Mouse (Mus musculus) ES-CJ7 (cell line): ENCODE measurements at regions not wholly inside any gene's neighbourhood (a gene's known extent, or its start where the extent isn't known, plus 50 kb on each side); places are given as distances from the start of the nearest gene placed in this dataset.

Experiments
- DNase-seq: peaks from one replicate; pipeline ENCODE4 v3.0.0; 2011; ENCODE audit warnings: low read depth, low spot score

- no peak for DNase-seq
Measured at GRCm38 (mm10) chr13:69182478-69182877, 183.1 kb upstream of the Adcy2 start.

- DNase-seq: no peak
Measured at GRCm38 (mm10) chr13:69190661-69191060, 191.3 kb upstream of the Adcy2 start.

DNA sequence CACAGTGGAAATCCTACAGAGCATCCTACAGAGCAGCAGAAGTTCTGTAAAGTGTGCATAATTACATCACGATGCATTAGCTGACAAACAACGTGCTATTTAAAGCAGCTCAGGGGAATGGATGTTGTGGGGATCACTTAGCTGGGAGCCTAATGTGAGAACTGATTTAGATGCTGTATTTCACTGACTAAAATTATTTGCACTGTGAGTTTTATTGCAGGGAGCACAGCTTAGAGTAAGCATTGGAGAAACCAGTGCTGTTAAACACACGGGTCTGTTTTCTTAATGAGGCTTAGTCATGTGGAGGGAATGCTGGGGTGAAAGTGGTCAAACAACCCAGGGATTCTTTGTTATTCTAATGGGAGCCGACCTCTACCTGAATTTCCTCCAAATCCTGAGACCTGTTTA is 197.1 kb upstream of the Adcy2 start:
- DNase-seq: peak; percentile 21

- no peak for DNase-seq
Measured at GRCm38 (mm10) chr13:69207741-69208568, 208.6 kb upstream of the Adcy2 start.

- DNase-seq: no peak
Measured at GRCm38 (mm10) chr13:69208569-69208881, 209.2 kb upstream of the Adcy2 start.

DNA sequence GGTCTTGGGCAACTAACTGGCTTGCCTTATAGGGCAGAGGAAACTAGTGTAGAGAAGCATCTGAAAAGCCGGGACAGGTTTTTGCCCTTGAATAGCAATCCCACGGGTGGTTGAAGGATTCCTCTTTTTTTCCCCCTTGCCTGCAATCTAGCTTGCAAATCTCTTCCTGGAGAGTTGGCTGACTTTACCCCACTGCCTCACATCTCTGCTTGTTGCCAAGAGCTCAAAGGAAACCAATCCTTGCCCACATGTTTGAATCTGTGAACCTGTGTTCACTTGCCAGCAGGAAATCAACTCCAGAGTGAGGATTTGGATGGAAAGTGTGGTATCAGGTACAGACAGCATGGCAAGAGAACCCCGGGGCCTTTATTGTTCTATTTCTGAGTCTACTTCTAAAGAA is 217.2 kb upstream of the Adcy2 start:
- no peak for DNase-seq

- peak; percentile 28 for DNase-seq
Measured at GRCm38 (mm10) chr13:69220425-69220824, 221.1 kb upstream of the Adcy2 start.

GRCm38 (mm10) chr13:69226538-69226937 is 227.2 kb upstream of the Adcy2 start:
- no peak for DNase-seq

GRCm38 (mm10) chr13:69230361-69230943 is 231.1 kb upstream of the Adcy2 start:
- no peak for DNase-seq

DNA sequence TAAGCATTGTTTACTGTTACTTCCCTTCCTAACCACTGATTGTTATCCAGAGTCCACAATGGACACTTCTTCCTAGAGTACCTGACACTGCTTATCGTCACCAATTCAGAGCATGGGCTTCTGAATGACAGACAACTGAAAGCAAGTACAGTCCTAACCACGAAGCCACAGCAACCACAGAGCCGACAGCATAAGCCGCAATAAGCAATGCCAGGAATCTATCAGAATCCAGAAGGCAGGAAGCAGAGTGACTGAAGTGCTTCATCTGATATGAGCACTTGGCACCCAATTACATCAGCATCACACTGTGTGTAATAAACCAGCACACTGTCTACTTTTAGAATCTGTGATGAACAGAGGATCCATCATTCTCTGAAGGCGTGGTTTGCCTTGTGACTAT is 237.0 kb upstream of the Adcy2 start:
- DNase-seq: no peak

DNA sequence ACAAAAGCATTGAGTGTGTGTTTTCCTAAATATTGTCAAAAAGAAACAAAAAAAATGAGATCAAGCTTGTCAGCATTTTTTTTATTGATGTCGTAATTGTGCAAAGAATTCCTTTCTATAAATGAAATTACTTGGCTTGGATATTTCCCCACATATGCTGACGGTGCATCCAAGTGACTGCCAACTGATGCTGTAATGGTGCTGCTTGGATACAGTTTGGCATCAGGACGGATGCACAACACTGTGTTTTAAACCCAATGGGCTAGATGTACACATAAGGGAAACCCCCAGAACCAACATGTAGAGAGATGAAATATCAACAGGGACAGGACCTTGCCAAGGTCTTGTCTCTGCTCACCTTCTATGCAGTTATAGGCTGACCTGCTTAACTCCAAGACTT is 238.6 kb upstream of the Adcy2 start:
- DNase-seq: no peak

DNA sequence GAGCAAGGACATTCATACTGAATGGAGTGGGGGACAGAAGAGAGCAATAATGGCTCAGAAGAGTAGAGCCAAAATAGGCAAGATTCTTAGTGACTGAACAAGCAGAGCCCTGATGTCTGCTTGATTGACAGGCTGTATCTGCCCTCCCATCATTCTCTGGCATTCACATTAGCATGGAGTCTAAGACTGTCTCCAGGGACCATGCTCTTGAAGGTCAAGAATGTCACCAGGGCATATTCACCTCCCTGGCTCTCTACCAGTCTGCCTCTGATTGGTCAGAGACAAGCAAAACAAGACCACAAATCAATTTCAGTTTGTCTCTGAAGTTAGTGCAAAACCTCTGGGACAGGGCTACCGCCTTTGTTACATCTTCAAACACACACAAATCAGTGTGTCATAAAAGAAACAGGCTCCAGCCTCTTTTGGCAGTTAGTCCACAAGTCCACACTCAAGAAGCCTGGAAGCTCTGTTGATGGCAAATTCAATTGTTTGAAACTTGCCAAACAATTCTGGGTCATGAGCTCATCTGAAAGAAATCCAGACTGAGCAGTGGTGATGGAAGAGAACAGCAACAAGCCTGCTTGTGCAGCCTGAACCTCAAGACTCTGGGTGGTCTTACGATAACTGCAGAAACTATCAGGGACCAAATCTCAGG is 240.0 kb upstream of the Adcy2 start:
- no peak for DNase-seq

DNA sequence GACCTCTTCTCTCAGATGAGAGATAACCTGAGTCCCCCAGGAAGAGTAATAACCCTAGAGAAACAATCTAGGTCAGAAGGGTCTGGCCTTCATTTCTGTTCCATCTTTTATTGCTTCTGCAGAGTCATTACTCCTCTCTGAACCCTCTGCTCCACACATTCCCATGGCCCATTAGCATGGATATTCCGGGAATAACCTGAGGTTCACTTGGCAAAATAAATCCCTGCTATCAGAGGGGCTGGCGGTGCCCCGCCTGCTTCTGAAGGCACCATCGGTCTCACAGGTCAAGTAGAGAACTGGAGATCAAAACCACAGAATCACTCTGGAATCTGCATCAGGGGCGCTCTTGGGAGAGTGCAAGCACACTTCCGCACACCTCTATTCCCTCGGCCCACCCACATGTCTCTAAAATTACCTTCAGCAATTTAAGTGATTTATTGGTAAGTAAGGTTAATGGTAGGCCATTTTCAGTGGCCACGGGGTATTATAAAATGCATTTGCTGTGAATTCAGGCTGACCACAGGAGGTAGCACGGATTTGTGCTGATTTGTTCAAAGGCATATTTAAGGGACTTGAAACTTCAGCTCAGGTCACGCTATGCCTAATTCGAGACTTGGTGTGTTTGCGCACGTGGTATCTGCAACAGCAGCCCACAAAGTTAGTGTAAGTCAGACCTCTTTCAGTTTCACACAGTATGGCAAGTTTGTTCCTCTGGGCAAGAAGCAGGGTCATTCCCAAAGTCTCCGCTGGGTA is 243.4 kb upstream of the Adcy2 start:
- no peak for DNase-seq

- DNase-seq: no peak
Measured at GRCm38 (mm10) chr13:69250334-69251129, 251.2 kb upstream of the Adcy2 start.

- DNase-seq: no peak
Measured at GRCm38 (mm10) chr13:69251130-69251561, 251.8 kb upstream of the Adcy2 start.

- no peak for DNase-seq
Measured at GRCm38 (mm10) chr13:69252335-69252734, 253.0 kb upstream of the Adcy2 start.

GRCm38 (mm10) chr13:69260485-69260884 is 261.1 kb upstream of the Adcy2 start:
- no peak for DNase-seq

DNA sequence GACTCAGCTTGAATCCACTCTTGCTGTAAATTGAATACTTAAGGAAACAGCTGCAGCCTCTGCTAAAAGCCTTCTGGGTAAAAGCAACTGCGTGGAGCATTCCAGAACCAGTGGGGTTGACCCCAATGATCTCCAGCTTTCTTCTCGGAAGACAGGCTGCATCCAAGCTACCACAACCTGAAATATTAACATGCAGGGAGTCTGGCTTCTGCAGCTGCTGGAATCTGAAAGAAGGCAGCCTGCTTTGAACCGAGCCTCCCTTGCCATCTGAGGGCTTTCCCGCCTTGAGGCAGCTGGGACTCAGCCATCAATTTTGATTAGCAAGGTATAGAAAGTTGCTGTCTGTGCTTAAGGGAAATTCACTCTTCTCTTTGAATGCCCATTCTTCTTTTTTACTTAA is 261.6 kb upstream of the Adcy2 start:
- DNase-seq: no peak

GRCm38 (mm10) chr13:69263722-69264121 is 264.4 kb upstream of the Adcy2 start:
- peak; percentile 10 for DNase-seq

DNA sequence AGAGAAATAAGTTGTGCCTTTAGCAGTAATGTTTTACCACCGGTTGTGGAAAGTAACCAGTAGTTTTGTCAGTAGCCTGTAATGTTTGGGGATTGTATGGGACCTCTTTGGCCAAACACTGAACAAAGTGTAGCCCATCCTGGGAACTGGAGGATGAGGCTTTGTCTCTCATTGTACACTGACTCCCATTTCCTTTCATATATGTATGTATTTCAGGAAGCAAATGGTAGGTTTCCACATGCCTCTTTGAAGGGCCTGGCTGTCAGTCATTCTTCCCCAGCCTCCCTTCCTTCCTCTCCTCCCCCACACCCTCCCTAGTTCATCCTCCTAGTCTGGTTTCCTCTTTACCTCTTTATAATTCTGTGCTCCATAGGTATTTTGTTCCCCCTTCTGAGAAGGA is 266.7 kb upstream of the Adcy2 start:
- DNase-seq: peak; percentile 5

DNA sequence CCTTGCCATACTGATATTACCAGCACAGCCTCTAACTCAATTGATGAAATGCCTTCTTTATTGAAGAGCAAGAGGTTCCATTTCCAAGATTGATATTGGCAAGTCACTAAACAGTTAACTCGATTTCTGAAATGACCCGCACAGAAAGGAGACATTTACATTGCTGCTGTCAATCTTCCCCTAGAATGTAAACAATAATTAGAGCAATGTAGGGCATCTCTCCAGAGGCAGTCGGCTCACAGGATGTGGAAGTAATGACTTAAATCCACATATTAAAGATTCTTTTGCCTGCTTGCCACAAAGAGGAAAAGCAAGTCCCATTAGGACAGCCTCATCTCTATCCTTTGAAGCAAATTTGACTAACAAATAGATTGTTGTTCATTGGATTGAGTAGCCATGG is 261.0 kb upstream of the Nsun2 start:
- no peak for DNase-seq
